Mouse (Mus musculus): ENCODE measurements at regions not wholly inside any gene's neighbourhood (a gene's known extent, or its start where the extent isn't known, plus 50 kb on each side); places are given as distances from the start of the nearest gene placed in this dataset.

GRCm38 (mm10) chr1:142838663-142839062, 801.8 kb upstream of the B3galt2 start:
- H3K9me3 ChIP-seq = no peaks in the 10 kb centered on the region
- no peaks in the 10 kb centered on the region for H3K36me3 ChIP-seq
- 83% methylated on average over 4 of the region's 4 CpGs for WGBS

GRCm38 (mm10) chr1:142867024-142867700, 773.3 kb upstream of the B3galt2 start:
- Histone ChIP-seq H3K4me1 (replicated peaks) (no peaks in the 10 kb centered on the region), H3K36me3 (no peaks in the 10 kb centered on the region), H3K4me3 (no peak overlapping the region), H3K9me3 (no peaks in the 10 kb centered on the region), H3K27ac (no peak overlapping the region), H3K27me3 (ENCODE audit: insufficient read depth, poor library complexity, severe bottlenecking) (no peaks in the 10 kb centered on the region)
- no peak for DNase-seq (ENCODE audit: low spot score)
- WGBS = 78% methylated on average over 4 of the region's 4 CpGs

More at GRCm38 (mm10) chr1:142838663-142839062, 801.8 kb upstream of the B3galt2 start:
- no peak overlapping the region for H3K27ac ChIP-seq
- no peak overlapping the region for H3K4me3 ChIP-seq
- no peaks in the 10 kb centered on the region for H3K4me1 ChIP-seq (replicated peaks)
- no peak for DNase-seq (ENCODE audit: low spot score)
- H3K27me3 ChIP-seq (ENCODE audit: insufficient read depth, poor library complexity, severe bottlenecking) = no peaks in the 10 kb centered on the region

- no peak for DNase-seq (ENCODE audit: low spot score)
- no peaks in the 10 kb centered on the region for H3K27me3 ChIP-seq (ENCODE audit: insufficient read depth, poor library complexity, severe bottlenecking)
- H3K4me3 ChIP-seq = no peak overlapping the region
- no peak overlapping the region for H3K27ac ChIP-seq
- no peaks in the 10 kb centered on the region for H3K9me3 ChIP-seq
- H3K4me1 ChIP-seq (replicated peaks) = no peaks in the 10 kb centered on the region
- H3K36me3 ChIP-seq = no peaks in the 10 kb centered on the region
These were observed 748.6 kb upstream of the B3galt2 start for GRCm38 (mm10) chr1:142891842-142892241.

- 88% methylated on average over 2 of the region's 2 CpGs for whole genome bisulfite sequencing
- H3K4me3 ChIP-seq = no peak overlapping the region
- no peaks in the 10 kb centered on the region for H3K9me3 ChIP-seq
- H3K4me1 ChIP-seq (replicated peaks) = no peaks in the 10 kb centered on the region
- H3K36me3 ChIP-seq = no peaks in the 10 kb centered on the region
- DNase-seq (ENCODE audit: low spot score) = no peak
- no peak overlapping the region for H3K27ac ChIP-seq
- H3K27me3 ChIP-seq (ENCODE audit: insufficient read depth, poor library complexity, severe bottlenecking) = no peaks in the 10 kb centered on the region
These were observed 747.3 kb upstream of the B3galt2 start for GRCm38 (mm10) chr1:142893156-142893555.

GRCm38 (mm10) chr1:142894145-142894544, 746.3 kb upstream of the B3galt2 start:
- DNase-seq (ENCODE audit: low spot score) = no peak
- Histone ChIP-seq H3K9me3 (no peaks in the 10 kb centered on the region), H3K4me3 (no peak overlapping the region), H3K27me3 (ENCODE audit: insufficient read depth, poor library complexity, severe bottlenecking) (no peaks in the 10 kb centered on the region), H3K27ac (no peak overlapping the region), H3K36me3 (no peaks in the 10 kb centered on the region), H3K4me1 (replicated peaks) (no peaks in the 10 kb centered on the region)

- 77% methylated on average over 1 of the region's 1 CpGs for WGBS
- H3K4me3 ChIP-seq = no peak overlapping the region
- no peak for DNase-seq (ENCODE audit: low spot score)
- H3K27ac ChIP-seq = no peak overlapping the region
- no peaks in the 10 kb centered on the region for H3K4me1 ChIP-seq (replicated peaks)
- no peaks in the 10 kb centered on the region for H3K36me3 ChIP-seq
- H3K27me3 ChIP-seq (ENCODE audit: insufficient read depth, poor library complexity, severe bottlenecking) = no peaks in the 10 kb centered on the region
- no peaks in the 10 kb centered on the region for H3K9me3 ChIP-seq
These were observed 745.4 kb upstream of the B3galt2 start for GRCm38 (mm10) chr1:142895081-142895480.

GRCm38 (mm10) chr1:142909907-142910306, 730.6 kb upstream of the B3galt2 start:
- no peak for DNase-seq (ENCODE audit: low spot score)
- no peak overlapping the region for H3K27ac ChIP-seq
- H3K4me1 ChIP-seq (replicated peaks) = no peaks in the 10 kb centered on the region
- H3K36me3 ChIP-seq = no peaks in the 10 kb centered on the region
- no peaks in the 10 kb centered on the region for H3K27me3 ChIP-seq (ENCODE audit: insufficient read depth, poor library complexity, severe bottlenecking)
- 89% methylated on average over 4 of the region's 4 CpGs for WGBS
- no peak overlapping the region for H3K4me3 ChIP-seq
- no peaks in the 10 kb centered on the region for H3K9me3 ChIP-seq

- no peak for DNase-seq (ENCODE audit: low spot score)
- Histone ChIP-seq H3K9me3 (no peaks in the 10 kb centered on the region), H3K36me3 (no peaks in the 10 kb centered on the region), H3K27ac (no peak overlapping the region), H3K4me3 (no peak overlapping the region), H3K27me3 (ENCODE audit: insufficient read depth, poor library complexity, severe bottlenecking) (no peaks in the 10 kb centered on the region), H3K4me1 (replicated peaks) (no peaks in the 10 kb centered on the region)
- WGBS = 91% methylated on average over 3 of the region's 3 CpGs
These were observed 683.8 kb upstream of the B3galt2 start for GRCm38 (mm10) chr1:142956686-142957085.

- Histone ChIP-seq H3K4me1 (replicated peaks) (no peaks in the 10 kb centered on the region), H3K27ac (no peak overlapping the region), H3K4me3 (no peak overlapping the region), H3K36me3 (no peaks in the 10 kb centered on the region), H3K9me3 (no peaks in the 10 kb centered on the region), H3K27me3 (ENCODE audit: insufficient read depth, poor library complexity, severe bottlenecking) (no peaks in the 10 kb centered on the region)
- no peak for DNase-seq (ENCODE audit: low spot score)
These were observed 669.0 kb upstream of the B3galt2 start for GRCm38 (mm10) chr1:142971475-142971874.

GRCm38 (mm10) chr1:142973387-142973786, 667.1 kb upstream of the B3galt2 start:
- Histone ChIP-seq H3K9me3 (no peaks in the 10 kb centered on the region), H3K27me3 (ENCODE audit: insufficient read depth, poor library complexity, severe bottlenecking) (no peaks in the 10 kb centered on the region), H3K4me1 (replicated peaks) (no peaks in the 10 kb centered on the region), H3K36me3 (no peaks in the 10 kb centered on the region), H3K27ac (no peak overlapping the region), H3K4me3 (no peak overlapping the region)
- DNase-seq (ENCODE audit: low spot score) = no peak
- 85% methylated on average over 2 of the region's 2 CpGs for WGBS

GRCm38 (mm10) chr1:142982994-142983393, 657.5 kb upstream of the B3galt2 start:
- no peaks in the 10 kb centered on the region for H3K36me3 ChIP-seq
- no peaks in the 10 kb centered on the region for H3K27me3 ChIP-seq (ENCODE audit: insufficient read depth, poor library complexity, severe bottlenecking)
- 0 out of 2 replicates have a peak, but pooled peaks cover 5% of the 10 kb centered on the region for H3K4me1 ChIP-seq (replicated peaks)
- WGBS = 85% methylated on average over 5 of the region's 5 CpGs
- no peak overlapping the region for H3K4me3 ChIP-seq
- no peak overlapping the region for H3K27ac ChIP-seq
- DNase-seq (ENCODE audit: low spot score) = no peak
- H3K9me3 ChIP-seq = no peaks in the 10 kb centered on the region

- DNase-seq (ENCODE audit: low spot score) = no peak
- Histone ChIP-seq H3K27me3 (ENCODE audit: insufficient read depth, poor library complexity, severe bottlenecking) (no peaks in the 10 kb centered on the region), H3K9me3 (no peaks in the 10 kb centered on the region), H3K4me3 (no peak overlapping the region), H3K4me1 (replicated peaks) (0 out of 2 replicates have a peak, but pooled peaks cover 5% of the 10 kb centered on the region), H3K27ac (no peak overlapping the region), H3K36me3 (no peaks in the 10 kb centered on the region)
- 90% methylated on average over 3 of the region's 3 CpGs for WGBS
These were observed 656.8 kb upstream of the B3galt2 start for GRCm38 (mm10) chr1:142983641-142984040.

GRCm38 (mm10) chr1:142985516-142985915, 654.9 kb upstream of the B3galt2 start:
- Histone ChIP-seq H3K9me3 (no peaks in the 10 kb centered on the region), H3K27me3 (ENCODE audit: insufficient read depth, poor library complexity, severe bottlenecking) (no peaks in the 10 kb centered on the region)
- 81% methylated on average over 1 of the region's 1 CpGs for WGBS

GRCm38 (mm10) chr1:143000216-143000615, 640.2 kb upstream of the B3galt2 start:
- H3K27me3 ChIP-seq (ENCODE audit: insufficient read depth, poor library complexity, severe bottlenecking) = no peaks in the 10 kb centered on the region
- H3K9me3 ChIP-seq = no peaks in the 10 kb centered on the region
- 79% methylated on average over 1 of the region's 1 CpGs for WGBS
- H3K36me3 ChIP-seq = no peaks in the 10 kb centered on the region
- no peak overlapping the region for H3K4me3 ChIP-seq
- H3K27ac ChIP-seq = no peak overlapping the region
- no peak for DNase-seq (ENCODE audit: low spot score)
- no peaks in the 10 kb centered on the region for H3K4me1 ChIP-seq (replicated peaks)

More at GRCm38 (mm10) chr1:142985516-142985915, 654.9 kb upstream of the B3galt2 start:
- Histone ChIP-seq H3K4me1 (replicated peaks) (0 out of 2 replicates have a peak, but pooled peaks cover 5% of the 10 kb centered on the region), H3K27ac (no peak overlapping the region), H3K36me3 (no peaks in the 10 kb centered on the region), H3K4me3 (no peak overlapping the region)
- DNase-seq (ENCODE audit: low spot score) = no peak

Data from hindbrain, embryonic 10.5 days (tissue).